8 mouse cellular contexts compared by ENCODE assay signal in the genomic region with DNA sequence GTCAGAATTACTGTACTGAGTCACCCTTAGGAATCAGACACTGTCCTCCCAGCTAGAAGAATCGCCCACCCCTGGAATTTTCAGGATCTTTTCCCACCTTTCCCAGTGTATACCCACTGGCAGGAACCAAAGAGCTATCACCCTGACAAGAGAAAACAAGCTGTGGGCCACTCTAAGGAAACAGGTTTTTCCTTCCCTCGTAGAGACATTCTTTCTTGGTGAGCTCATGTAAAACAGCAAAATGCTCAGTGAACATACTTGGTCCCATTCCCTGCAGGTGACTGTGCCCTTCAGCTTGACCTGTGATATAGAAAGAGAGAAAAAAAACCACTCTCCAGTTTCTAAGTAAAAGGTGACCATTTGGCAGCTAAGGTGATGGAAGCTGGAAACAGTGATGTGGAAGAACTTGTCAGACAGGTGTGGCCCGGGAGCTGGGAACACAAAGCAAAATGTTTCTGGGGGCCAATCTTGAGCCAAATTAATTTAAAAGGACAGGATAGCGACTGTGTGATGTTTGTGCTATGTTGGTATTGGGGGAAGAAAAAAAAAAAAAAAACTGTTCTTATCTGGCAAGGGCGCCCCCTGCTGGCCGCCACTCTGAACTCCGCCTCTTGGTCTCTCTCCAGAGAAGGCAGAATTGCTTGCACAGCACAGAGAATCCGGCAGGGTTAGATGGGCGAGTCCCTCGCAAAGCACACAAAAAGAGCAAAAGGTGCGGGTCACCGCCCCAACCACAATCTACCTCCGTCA.
A peak's percentile ranks its signal among the peaks of the same experiment; 100 is the strongest.
DNase-seq lines count a peak whose midpoint lies in the region; ATAC-seq and TF ChIP-seq lines count a peak whose summit lies in the region.

No protein-coding gene starts in this region.

- no peak overlapping the region for H3K9ac ChIP-seq in lung, postnatal 0 days (replicated peaks; ENCODE audit: low read depth)

- peak overlapping the region; percentile 35; the same call in 1 of the 2 replicates for H3K4me3 ChIP-seq in hindbrain, embryonic 10.5 days
- no peak overlapping the region for H3K4me3 ChIP-seq in lung, postnatal 0 days (ENCODE audit: low read depth, low read length)

- TF ChIP-seq EP300 in lung, postnatal 0 days (IDR thresholded peaks at IDR 0.05): peak; percentile 42; the same call in 1 of the 2 replicates

- peaks cover 68% of the 10 kb centered on the region for H3K4me1 ChIP-seq in hindbrain, embryonic 10.5 days (replicated peaks)
- H3K4me1 ChIP-seq in lung, postnatal 0 days (ENCODE audit: insufficient read depth, low read depth, low read length): peaks cover 6% of the 10 kb centered on the region; the same call in 1 of the 2 replicates

- peak overlapping the region; percentile 50 for H3K4me2 ChIP-seq in lung, postnatal 0 days (replicated peaks; ENCODE audit: low read depth, low read length)

- H3K27ac ChIP-seq in hindbrain, embryonic 10.5 days: 0 out of 2 replicates have a peak overlapping the region, but pooled peaks have one; percentile 16
- peak overlapping the region; percentile 47 for H3K27ac ChIP-seq in lung, postnatal 0 days (ENCODE audit: low read length)

- peaks cover 5% of the 10 kb centered on the region; the same call in 1 of the 2 replicates for H3K27me3 ChIP-seq in hindbrain, embryonic 10.5 days (ENCODE audit: insufficient read depth, poor library complexity, severe bottlenecking)
- no peaks in the 10 kb centered on the region for H3K27me3 ChIP-seq in lung, postnatal 0 days (replicated peaks; ENCODE audit: insufficient read depth, low read length)

- peak; percentile 86 for TF ChIP-seq CTCF in lung, postnatal 0 days (IDR thresholded peaks at IDR 0.05)

- no peaks in the 10 kb centered on the region for H3K9me3 ChIP-seq in hindbrain, embryonic 10.5 days
- no peaks in the 10 kb centered on the region for H3K9me3 ChIP-seq in lung, postnatal 0 days (ENCODE audit: low read length)

- 19% methylated on average over 13 of the region's 13 CpGs for whole genome bisulfite sequencing in hindbrain, embryonic 10.5 days
- 14% methylated on average over 13 of the region's 13 CpGs for WGBS in lung, postnatal 0 days

- no peaks in the 10 kb centered on the region for H3K36me3 ChIP-seq in hindbrain, embryonic 10.5 days
- H3K36me3 ChIP-seq in lung, postnatal 0 days (ENCODE audit: insufficient read depth, low read length): no peaks in the 10 kb centered on the region

- ATAC-seq in lung, postnatal 0 days: peak; percentile 84

- peak; percentile 83 for DNase-seq in Muller cell, postnatal 12 days (ENCODE audit: inconsistent ontology term)
- DNase-seq in cerebellum, adult 9-10 months: peak; percentile 64
- DNase-seq in frontal cortex, adult 2 months (ENCODE audit: extremely low spot score in 1 of 2, low spot score in 1 of 2): peak; percentile 54 to 90
- DNase-seq in hindbrain, embryonic 10.5 days (ENCODE audit: low spot score): peak; percentile 77
- DNase-seq in layer of hippocampus, adult 9-11 months: peak; percentile 78
- DNase-seq in lung, postnatal 0 days (ENCODE audit: low spot score): peak; percentile 87
- peak; percentile 84 for DNase-seq in retina, postnatal 1 day
- DNase-seq in thymus, postnatal 4 days: peak; percentile 91
